Mouse (Mus musculus) olfactory bulb, adult 2 months (tissue): Measurements from ENCODE around the gene Ssxa1.

ENCODE experiments used
- CTCF ChIP-seq: fragments of 200-500 bp; IDR thresholded peaks from 2 replicates; pipeline ENCODE4 v1.5.1; 2012; ENCODE audit warnings: low read depth, mild to moderate bottlenecking, low read length, moderate library complexity; ENCODE audit not compliant: insufficient read depth
- POLR2A ChIP-seq: fragments of 200-500 bp; IDR thresholded peaks from 2 replicates; pipeline ENCODE4 v1.6.1; 2012; ENCODE audit warnings: mild to moderate bottlenecking, low read depth, low read length, moderate library complexity; ENCODE audit not compliant: insufficient read depth

GRCm38 (mm10) chrX:21068106-21068505 lies 47.5 kb upstream of the Ssxa1 start, which contains the start of gene Spaca5:
- TF ChIP-seq POLR2A, result no peak
- TF ChIP-seq CTCF, result no peak
